Mouse (Mus musculus) layer of hippocampus, adult 2 months (tissue): ENCODE data around the gene Pla2g2c. TPM values are rescaled to one million over a fixed set of nuclear protein-coding genes. Genes with fewer than 3 reads are reported as not detected.

Experiments
- DNase-seq, 2 experiments: peaks; one replicate each; pipeline ENCODE4 v3.0.0; 2022; ENCODE audit warnings: low spot score in 2 of 2
- H3K27ac ChIP-seq: fragments of 200-600 bp; 2 replicates; pipeline ENCODE4 v1.8.1; 2022
- H3K4me3 ChIP-seq: fragments of 200-600 bp; 2 replicates; pipeline ENCODE4 v1.8.1; 2022; ENCODE audit warnings: mild to moderate bottlenecking
- CTCF ChIP-seq: fragments of 200-600 bp; conservative IDR thresholded peaks from 2 replicates; pipeline ENCODE4 v1.8.1; 2022; ENCODE audit warnings: antibody characterized with exemption, mild to moderate bottlenecking, moderate library complexity
- total RNA-seq, 2 experiments: library from RNA; stranded (reverse); gene quantifications; 2 replicates each; pipeline ENCODE4 v1.2.3; 2021

The Pla2g2c gene
- total RNA-seq, 2 experiments from 2014 or later, result not detected

DNA sequence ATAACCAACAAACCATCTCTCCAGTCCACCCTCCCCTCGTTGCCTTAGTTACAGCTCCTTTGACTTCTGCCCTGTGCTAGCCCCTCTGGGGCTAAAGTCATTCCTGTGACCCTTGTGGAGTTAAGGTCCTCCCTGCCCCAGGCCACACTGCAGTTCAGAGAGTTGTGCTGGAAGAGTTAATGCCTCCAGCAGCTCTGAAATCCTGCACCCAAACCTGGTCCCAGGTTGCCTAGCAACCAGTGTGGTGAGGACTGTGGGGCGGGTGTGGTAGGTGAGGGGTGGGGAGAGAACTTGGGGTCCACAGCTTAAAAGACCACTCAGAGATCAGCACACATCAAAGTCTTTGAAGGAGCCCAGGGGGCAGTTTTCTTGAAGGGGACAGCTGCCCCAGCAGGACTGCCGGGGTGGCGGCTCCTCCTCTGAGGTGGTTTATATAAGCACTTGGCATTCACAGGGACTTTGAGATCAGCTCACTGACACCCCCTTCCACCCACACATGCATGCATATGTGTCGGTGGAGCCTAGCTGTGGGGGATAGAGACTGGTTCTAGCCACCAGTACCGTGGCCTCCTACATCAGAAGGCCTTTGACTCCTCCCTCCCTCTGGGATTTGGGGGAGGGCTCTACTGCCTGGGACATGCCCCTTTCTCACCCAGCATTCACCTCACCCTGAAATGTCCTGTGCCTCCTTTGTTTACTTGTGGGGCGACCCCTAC lies 14.7 kb downstream of the Pla2g2c start:
- DNase-seq, result peak in 1 of 2 experiments; percentile 46
- TF ChIP-seq CTCF, result no peak
- Histone ChIP-seq H3K4me3 (no peak overlapping the region), H3K27ac (peak overlapping the region; percentile 64)

DNA sequence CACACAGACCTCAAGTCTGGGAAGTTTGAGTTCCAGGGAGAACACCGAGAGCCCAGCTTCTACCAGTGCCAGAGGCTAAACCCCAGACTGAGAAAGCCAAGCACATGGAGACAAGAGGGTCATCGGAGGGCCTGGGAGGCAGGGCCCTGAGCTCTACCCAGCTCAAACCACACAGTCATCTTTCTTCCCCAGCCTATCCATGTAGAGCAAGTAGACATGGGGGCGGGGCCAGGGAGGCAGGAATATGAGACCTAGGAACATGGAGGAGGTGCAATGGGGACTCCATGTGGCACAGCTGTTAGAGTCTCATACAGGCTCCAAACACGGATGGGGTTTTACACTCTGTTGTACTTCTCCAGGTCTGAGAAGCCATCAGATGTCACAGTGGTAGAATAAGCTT lies 21.3 kb downstream of the Pla2g2c start:
- TF ChIP-seq CTCF, result no peak
- H3K27ac ChIP-seq, result no peak overlapping the region
- H3K4me3 ChIP-seq, result no peak overlapping the region
- no peak for DNase-seq

DNA sequence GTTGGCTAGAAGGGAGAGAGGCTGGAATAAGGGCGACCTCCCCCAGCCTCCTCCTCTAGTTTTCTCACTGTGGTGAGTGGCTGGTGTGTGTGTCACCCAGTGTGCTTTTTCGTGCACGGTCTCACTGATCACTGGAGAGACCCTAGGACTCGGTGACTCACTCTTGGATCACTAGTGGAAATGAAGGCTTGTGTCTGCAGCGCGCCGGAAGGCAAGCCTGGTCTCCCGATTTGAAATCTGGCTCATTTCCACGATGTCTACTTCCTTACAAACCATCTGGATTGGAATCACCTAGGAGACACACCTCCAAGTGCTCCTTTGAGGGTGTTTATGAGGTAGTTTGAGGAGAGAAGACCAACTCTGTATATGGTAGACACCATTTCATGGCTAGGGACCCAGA lies 22.3 kb downstream of the Pla2g2c start:
- Histone ChIP-seq H3K4me3 (no peak overlapping the region), H3K27ac (no peak overlapping the region)
- no peak for TF ChIP-seq CTCF
- DNase-seq, result no peak

DNA sequence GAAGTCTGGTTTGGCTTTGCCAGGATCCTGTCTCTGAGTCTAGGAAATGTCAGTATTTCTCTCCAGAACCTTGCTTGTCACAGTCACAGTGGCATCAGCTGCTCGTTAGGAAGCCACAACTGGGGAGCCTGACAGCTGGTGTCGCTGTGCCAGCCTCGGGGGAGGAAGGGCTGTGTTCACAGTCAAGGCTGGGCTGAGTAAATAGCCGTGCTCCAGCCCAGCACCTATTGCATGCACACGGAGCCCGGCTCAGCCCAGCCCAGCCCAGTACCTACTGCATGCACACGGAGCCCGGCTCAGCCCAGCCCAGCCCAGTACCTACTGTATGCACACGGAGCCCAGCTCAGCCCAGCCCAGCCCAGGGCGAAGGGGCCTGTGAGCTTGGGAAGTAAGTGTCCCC lies 23.3 kb downstream of the Pla2g2c start:
- no peak; the same call in 1 of the 2 replicates for TF ChIP-seq CTCF
- peak overlapping the region; percentile 18; the same call in 1 of the 2 replicates for H3K27ac ChIP-seq
- peak in 1 of 2 experiments; percentile 43 for DNase-seq

DNA sequence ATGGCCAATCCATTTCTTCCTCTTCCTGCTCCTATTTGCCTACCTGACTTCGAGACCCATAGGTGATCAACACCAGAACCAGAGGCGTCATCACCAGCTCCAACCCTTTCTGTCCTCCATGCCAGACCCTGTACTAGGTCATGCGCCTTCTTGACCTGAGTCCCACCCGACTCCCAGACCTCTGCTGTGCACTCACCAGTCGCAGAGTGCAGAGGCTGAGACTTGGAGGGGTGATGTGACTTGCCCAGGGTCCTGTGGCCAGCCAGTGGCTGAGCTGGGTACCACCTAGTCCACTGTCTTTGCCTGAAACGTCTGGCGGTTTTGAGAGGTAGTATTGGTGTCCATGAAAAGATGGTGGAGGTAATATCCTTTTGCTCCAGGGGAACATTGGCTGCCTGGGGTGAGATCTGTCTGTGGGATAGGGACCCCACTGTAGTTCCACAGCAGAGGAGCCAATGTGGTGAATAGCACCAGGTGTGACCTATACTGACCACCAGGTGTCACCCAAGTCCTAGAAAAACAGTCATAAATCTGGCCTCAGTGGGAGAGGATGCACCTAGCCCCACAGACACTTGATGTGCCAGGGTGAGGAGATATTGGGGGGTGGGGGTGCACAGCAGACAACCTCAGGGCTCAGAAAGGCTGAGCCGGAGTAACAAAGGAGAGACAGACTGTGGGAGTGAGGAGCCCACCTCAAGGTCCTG lies 23.9 kb downstream of the Pla2g2c start:
- DNase-seq, result peak; percentile 58 to 75
- H3K27ac ChIP-seq, result peak overlapping the region; percentile 57; the same call in 1 of the 2 replicates

More for the DNA sequence above, 23.3 kb downstream of the Pla2g2c start:
- no peak overlapping the region for H3K4me3 ChIP-seq

DNA sequence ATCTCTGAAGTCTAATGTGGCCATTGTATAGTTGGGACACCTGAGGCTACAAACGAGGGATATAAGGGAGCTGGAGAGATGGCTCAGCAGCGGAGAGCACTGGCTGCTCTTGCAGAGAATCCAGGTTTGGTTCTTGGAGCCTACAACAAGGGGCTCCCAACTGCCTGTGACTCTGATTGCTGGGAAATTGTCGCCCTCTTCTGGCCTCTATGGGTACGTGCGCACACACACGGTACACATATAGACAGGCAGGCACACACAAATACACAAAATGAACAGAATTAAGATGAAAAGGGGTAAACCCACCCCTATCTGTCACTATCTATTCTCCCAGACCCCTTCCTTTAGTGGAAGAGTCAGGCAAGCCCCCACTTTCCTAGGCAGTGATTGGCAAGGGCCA lies 28.0 kb downstream of the Pla2g2c start:
- DNase-seq, result no peak
- Histone ChIP-seq H3K4me3 (no peak overlapping the region), H3K27ac (no peak overlapping the region)
- peak; percentile 33 for TF ChIP-seq CTCF

More for the DNA sequence above, 23.9 kb downstream of the Pla2g2c start:
- peak; percentile 88 for TF ChIP-seq CTCF
- no peak overlapping the region for H3K4me3 ChIP-seq

DNA sequence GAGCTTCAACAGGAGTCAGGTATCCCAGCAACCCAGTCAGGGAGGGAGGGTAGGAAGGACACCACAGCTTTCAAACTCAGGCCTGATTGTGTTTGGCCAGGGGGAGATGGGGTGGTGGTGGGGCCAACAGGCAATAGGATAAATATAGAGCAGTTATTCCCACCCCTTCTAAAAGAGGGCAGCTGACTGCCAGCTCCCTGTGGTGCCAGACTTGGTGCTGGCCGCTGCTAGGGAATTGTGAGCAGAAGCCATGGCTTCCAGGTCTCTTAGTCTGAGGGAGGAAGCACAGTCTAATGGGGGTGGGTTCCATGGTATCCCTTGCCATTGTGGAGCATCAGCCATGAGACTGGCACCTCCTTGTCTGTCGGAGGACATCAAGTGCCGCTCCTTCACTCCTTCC lies 29.0 kb downstream of the Pla2g2c start:
- Histone ChIP-seq H3K4me3 (no peak overlapping the region), H3K27ac (no peak overlapping the region)
- no peak for TF ChIP-seq CTCF
- DNase-seq, result no peak

DNA sequence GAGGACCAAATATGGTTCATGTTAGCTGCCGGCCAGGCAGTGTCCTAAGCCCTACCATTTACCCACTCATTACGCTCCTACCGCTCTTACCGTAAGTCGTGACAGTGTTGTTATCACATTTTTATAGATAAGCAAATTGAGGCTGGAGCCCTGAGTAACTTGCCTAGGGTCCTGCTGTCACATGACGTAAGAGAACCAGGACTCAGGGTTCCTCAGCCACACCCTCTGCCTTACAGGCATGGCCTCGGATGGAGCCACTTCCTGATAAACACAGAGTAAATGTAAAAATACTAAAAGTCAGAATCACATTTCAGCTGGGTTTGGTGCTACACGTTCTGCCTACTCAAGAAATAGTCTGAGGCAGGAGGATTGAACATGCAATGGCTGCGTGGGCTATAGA lies 29.8 kb downstream of the Pla2g2c start:
- H3K4me3 ChIP-seq, result no peak overlapping the region

DNA sequence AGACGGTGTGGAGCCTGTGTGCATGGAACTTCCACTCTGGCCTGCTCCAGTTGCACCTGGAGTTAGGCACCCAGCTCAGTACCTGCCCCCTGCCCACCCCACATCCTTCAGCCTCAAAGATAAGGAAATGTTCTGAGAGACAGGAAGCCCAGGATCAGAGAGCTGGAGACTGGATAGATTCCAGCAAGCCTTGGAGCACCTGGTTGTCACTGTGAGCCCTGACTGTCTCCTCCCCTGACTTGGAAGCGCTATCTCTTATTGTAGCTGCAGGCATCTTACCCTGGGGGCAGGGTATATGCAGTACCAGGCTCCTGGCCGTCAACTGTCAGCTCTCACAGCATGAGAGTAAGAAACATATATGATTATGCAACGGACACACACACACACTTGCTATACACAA lies 30.8 kb downstream of the Pla2g2c start:
- Histone ChIP-seq H3K27ac (peak overlapping the region; percentile 64), H3K4me3 (no peak overlapping the region)
- DNase-seq, result no peak
- no peak for TF ChIP-seq CTCF

More for the DNA sequence above, 29.8 kb downstream of the Pla2g2c start:
- no peak overlapping the region for H3K27ac ChIP-seq
- no peak for TF ChIP-seq CTCF
- DNase-seq, result no peak

DNA sequence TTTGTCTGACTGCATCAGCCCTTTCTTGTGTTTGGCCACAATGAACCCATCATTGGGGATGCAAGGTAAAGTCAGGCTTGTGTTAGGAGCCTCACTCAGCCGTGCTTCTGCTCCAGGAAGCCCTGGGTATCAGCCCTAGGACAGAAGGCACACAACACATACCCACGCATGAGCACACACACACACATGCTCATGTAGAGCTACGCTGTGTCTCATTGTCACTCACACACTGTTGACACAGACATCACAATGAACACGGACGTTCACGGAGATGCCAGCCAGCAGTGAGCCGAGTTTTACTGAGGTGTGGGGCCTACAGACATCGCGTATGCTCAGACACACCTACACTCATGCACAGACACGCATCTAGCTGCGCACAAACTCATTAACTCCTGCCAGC lies 31.4 kb downstream of the Pla2g2c start:
- H3K4me3 ChIP-seq, result no peak overlapping the region
- H3K27ac ChIP-seq, result peak overlapping the region; percentile 64
- DNase-seq, result no peak
- no peak for TF ChIP-seq CTCF

DNA sequence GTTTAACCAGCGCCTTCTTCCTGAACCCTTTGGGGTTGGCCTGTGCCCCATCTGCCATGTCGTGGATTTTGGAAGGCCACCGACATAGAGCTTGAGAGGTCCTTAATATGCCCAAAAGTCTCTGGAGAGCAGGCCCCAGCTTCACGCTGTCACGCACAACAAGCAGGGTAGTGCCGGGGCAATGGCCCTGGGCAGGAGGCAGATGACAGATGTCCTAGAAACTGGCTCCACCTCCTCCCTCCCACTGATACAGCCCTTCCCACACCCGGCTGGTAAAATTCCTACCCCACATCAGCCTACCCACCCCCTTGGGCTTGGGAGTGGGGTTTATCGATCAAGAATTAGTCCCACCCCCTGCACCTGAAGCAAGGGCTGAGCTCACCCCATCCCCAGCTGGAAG lies 32.8 kb downstream of the Pla2g2c start, which contains the start of gene Pla2g2f:
Gene Pla2g2f (minus strand): TSS at position 211 of the 400 bp plus-strand sequence.
- no peak for DNase-seq
- Histone ChIP-seq H3K4me3 (no peak within 1 kb of the TSS), H3K27ac (peak within 1 kb of the TSS; percentile 64; the same call in 1 of the 2 replicates)
- TF ChIP-seq CTCF, result no peak

DNA sequence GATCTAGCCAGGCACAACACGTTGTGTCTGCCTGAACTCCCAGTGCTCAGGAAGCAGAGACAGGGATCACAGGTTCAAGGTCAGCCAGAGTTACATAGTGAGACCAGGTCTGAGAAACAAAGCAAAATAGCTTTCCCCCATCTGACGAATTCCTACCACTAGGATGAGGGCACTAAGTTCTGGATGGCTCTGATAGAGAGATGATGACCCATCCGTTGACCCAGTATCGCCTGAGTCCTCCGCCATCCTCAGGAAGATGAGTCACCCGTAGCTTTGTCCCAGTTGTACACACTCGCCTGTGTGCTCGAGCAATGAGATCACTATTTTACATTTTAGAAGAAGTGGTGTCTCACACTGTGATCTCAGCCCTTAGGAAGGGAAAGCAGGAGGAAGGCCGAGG lies 37.7 kb downstream of the Pla2g2c start:
- no peak for DNase-seq
- no peak overlapping the region for H3K27ac ChIP-seq

DNA sequence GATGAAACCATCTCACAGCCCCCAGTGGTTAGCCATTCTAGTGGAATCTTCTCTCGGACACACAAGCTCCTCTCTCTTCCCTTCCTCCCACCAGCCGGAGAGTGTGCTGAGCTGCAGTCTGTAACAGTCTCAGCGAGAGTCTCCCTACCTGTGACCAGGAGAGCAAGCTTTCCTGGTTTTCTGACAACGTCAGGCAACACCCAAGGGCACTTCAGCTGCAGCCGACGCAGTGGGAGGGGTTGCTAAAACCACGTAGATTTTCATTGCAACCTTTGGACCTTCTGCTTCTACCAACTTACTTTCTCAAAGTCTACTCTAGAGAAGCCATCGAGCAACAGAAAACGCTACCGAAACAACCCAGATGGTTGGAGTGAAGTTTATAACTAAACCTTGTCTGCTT lies 47.4 kb downstream of the Pla2g2c start:
- Histone ChIP-seq H3K27ac (no peak overlapping the region), H3K4me3 (no peak overlapping the region)
- DNase-seq, result no peak
- no peak for TF ChIP-seq CTCF

More for the DNA sequence above, 37.7 kb downstream of the Pla2g2c start:
- no peak overlapping the region for H3K4me3 ChIP-seq
- no peak for TF ChIP-seq CTCF
